Mouse (Mus musculus) brain, embryonic 14.5 days (tissue): ENCODE measurements at regions not wholly inside any gene's neighbourhood (a gene's known extent, or its start where the extent isn't known, plus 50 kb on each side); places are given as distances from the start of the nearest gene placed in this dataset.
A peak's percentile ranks its signal among the peaks of the same experiment; 100 is the strongest.

ENCODE experiments used
- DNase-seq: peaks from one replicate; pipeline ENCODE4 v3.0.0-alpha.2; 2011; ENCODE audit warnings: low read depth
- CTCF ChIP-seq: fragments of 200-500 bp; IDR thresholded peaks from 2 replicates; pipeline ENCODE4 v1.5.1; 2012; ENCODE audit warnings: inconsistent platforms, mild to moderate bottlenecking, moderate library complexity, borderline replicate concordance; ENCODE audit not compliant: insufficient read depth, insufficient read length; ENCODE audit errors: extremely low read depth
- POLR2A ChIP-seq: fragments of 200-500 bp; IDR thresholded peaks from 2 replicates; pipeline ENCODE4 v1.6.1; 2012; ENCODE audit warnings: mild to moderate bottlenecking, inconsistent platforms, borderline replicate concordance; ENCODE audit not compliant: poor library complexity, insufficient read depth, insufficient read length, severe bottlenecking; ENCODE audit errors: extremely low read depth

DNA sequence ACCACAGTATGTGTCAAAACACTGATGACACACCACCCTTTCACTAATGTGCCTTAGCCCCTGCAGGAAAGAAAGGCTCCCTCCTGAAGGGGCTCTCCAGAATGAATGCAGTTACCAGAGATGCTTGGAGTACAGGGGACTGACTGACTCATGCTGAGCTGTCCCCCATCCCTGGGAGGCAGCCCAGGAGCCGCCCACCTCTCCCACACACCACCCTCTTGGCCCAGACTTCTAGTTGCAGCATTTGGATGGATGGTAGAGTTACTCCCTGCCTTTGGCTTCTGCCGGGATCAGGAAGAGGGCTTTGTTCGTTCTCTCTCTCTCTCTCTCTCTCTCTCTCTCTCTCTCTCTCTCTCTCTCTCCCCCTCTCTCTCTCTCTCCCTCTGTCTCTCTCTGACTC is 53.4 kb upstream of the Jun start:
- peak; percentile 47 for DNase-seq
- no peak for TF ChIP-seq CTCF
- no peak for TF ChIP-seq POLR2A

GRCm38 (mm10) chr4:95105926-95106622 is 54.1 kb upstream of the Jun start:
- no peak for TF ChIP-seq CTCF
- TF ChIP-seq POLR2A, result no peak
- DNase-seq, result peak; percentile 43

- no peak for DNase-seq
- TF ChIP-seq POLR2A (no peak), CTCF (no peak)
Measured at GRCm38 (mm10) chr4:95106881-95107665, 55.1 kb upstream of the Jun start.

DNA sequence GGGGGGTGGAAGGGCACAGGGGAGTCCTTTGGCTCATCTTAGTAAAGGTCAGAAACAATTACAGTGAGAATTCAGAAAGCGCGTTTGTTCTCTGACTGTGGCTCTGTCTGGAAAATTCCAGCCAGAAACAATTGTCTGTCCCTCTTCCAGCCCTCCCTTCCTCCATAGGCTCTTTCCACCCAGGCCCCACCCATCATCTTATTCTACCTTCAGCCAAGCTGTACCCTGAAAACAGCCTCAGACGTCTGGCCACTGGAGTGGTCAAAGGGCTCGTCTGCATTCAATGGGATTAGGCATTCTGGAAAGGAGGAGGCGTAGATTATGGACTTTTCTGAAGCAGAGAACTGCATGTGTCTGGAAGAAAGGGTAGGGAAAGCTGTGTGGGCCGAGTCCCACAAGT is 56.8 kb upstream of the Jun start:
- no peak for TF ChIP-seq CTCF
- TF ChIP-seq POLR2A, result no peak
- no peak for DNase-seq

- DNase-seq, result no peak
- TF ChIP-seq CTCF, result no peak
- TF ChIP-seq POLR2A, result no peak
Measured at GRCm38 (mm10) chr4:95110828-95111227, 58.8 kb upstream of the Jun start.

GRCm38 (mm10) chr4:95117158-95117681 is 65.2 kb upstream of the Jun start:
- DNase-seq, result no peak
- peak; percentile 36; the same call in 1 of the 2 replicates for TF ChIP-seq CTCF
- no peak for TF ChIP-seq POLR2A

GRCm38 (mm10) chr4:95120876-95121275 is 68.9 kb upstream of the Jun start:
- DNase-seq, result no peak
- TF ChIP-seq POLR2A (no peak), CTCF (no peak)

GRCm38 (mm10) chr4:95125346-95125745 is 73.3 kb upstream of the Jun start:
- TF ChIP-seq CTCF, result no peak
- no peak for TF ChIP-seq POLR2A
- no peak for DNase-seq

- no peak for TF ChIP-seq CTCF
- TF ChIP-seq POLR2A, result no peak
- no peak for DNase-seq
Measured at GRCm38 (mm10) chr4:95127970-95128369, 75.9 kb upstream of the Jun start.

GRCm38 (mm10) chr4:95133815-95134214 is 81.8 kb upstream of the Jun start:
- DNase-seq, result peak; percentile 49
- no peak for TF ChIP-seq POLR2A
- TF ChIP-seq CTCF, result no peak

DNA sequence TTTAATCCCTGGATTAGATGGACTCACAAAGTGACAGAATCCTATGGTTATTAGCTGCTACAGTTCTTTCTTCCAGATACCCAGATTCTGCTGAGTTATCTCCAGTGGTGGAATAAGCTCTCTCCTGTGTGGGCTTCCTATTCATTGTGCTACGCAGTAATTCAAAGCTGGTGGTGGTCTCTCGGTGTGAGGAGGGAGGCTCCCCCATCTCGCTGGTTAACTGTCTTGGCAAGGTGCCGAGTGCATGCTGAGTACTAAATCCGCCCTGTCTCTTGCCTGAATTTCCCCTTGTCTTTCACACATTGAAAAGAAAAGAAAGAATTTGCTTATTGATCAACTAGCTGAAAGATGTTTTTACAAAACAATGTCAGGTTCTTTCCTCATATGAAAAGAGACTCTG is 82.6 kb upstream of the Jun start:
- DNase-seq, result peak; percentile 90
- TF ChIP-seq CTCF (no peak), POLR2A (no peak)
